Mouse (Mus musculus) liver, postnatal 0 days (tissue): ENCODE results near the gene Dynll2.

Source experiments
- CTCF ChIP-seq: sonication (generic); IDR thresholded peaks from 2 replicates; pipeline ENCODE4 v1.5.1; 2016; ENCODE audit warnings: antibody characterized with exemption, low read depth
- EP300 ChIP-seq: IDR thresholded peaks from 2 replicates; pipeline ENCODE4 v1.6.1; 2016; ENCODE audit warnings: antibody characterized with exemption, low read depth, mild to moderate bottlenecking

DNA sequence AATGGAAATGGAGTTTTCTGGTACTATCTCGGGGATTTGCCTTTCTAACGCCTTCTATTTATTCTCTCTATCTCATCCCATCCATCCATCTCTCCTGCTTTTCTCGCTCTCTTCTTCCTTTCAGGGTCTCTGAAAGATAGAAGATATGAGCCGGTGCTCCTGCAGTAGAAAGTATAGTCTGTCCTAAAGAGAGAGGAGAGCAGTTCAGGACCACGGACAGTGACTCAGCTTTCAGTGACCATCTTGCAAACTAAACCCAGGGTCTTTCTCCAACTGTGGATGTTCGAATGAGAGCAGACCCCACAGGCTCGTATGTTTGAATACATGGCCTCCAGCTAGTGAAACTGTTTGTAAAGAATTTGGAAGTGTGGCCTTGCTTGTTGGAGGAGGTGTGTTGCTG is 30.3 kb downstream of the Dynll2 start:
- TF ChIP-seq CTCF (no peak), EP300 (no peak)
